Comparison of ENCODE assay signal across 25 mouse cellular contexts in the genomic region with DNA sequence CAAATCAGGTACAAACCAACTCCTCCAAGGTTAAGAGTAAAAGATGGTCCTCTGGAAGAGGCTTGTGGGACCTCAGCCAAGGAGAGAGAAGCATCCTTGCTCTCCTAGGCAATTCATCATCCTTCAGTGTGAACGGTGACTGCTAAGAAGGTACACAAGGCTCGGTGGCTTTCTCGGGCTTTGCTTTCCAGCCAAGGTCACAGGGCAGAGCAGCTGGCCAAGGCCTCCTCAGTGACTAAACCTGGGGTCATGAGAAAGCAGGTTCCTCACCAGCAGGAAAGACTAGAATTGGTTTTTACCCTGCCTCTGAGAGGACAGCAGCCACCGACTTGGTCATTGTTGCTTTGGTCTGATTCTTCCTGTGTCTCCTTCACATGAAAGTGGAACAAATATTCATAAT.
A peak's percentile ranks its signal among the peaks of the same experiment; 100 is the strongest.
DNase-seq lines count a peak whose midpoint lies in the region; ATAC-seq lines count a peak whose summit lies in the region.
"Had no signal": no experiment of that assay in that cellular context is flagged by ENCODE, and none has a peak within 500 bp of the region (broad histone marks: within the 10 kb centered on the region; RNA-seq: fewer than 3 reads in every experiment).

No protein-coding gene starts in this region.

- H3K27me3 ChIP-seq in midbrain, embryonic 11.5 days (ENCODE audit: control insufficient read depth, insufficient read depth, low read length), result no peaks in the 10 kb centered on the region
- H3K27me3 ChIP-seq in midbrain, embryonic 16.5 days (ENCODE audit: control insufficient read depth, insufficient read depth, low read depth, low read length), result no peaks in the 10 kb centered on the region
- no peaks in the 10 kb centered on the region for H3K27me3 ChIP-seq in embryonic facial prominence, embryonic 14.5 days (replicated peaks; ENCODE audit: control insufficient read depth, insufficient read depth, low read length)
- H3K27me3 ChIP-seq in forebrain, embryonic 15.5 days, result no peaks in the 10 kb centered on the region
- H3K27me3 ChIP-seq: CH12.LX; hindbrain, embryonic 12.5 days; limb, embryonic 15.5 days; liver, embryonic 13.5 days; neural tube, embryonic 15.5 days; stomach, embryonic 15.5 days had no signal

- no peak overlapping the region for H3K27ac ChIP-seq in midbrain, embryonic 11.5 days (ENCODE audit: low read depth, low read length)
- no peak overlapping the region for H3K27ac ChIP-seq in midbrain, embryonic 16.5 days (ENCODE audit: low read length)
- H3K27ac ChIP-seq in embryonic facial prominence, embryonic 14.5 days (replicated peaks; ENCODE audit: low read depth, low read length), result peak overlapping the region; percentile 52
- no peak overlapping the region for H3K27ac ChIP-seq in forebrain, embryonic 15.5 days (replicated peaks)
- H3K27ac ChIP-seq: forebrain, embryonic 10.5 days; hindbrain, embryonic 12.5 days; left cerebral cortex, adult 2 months; limb, embryonic 15.5 days; liver, embryonic 13.5 days; macrophage; neural tube, embryonic 15.5 days; stomach, embryonic 15.5 days had no signal

- H3K9ac ChIP-seq in midbrain, embryonic 11.5 days (ENCODE audit: low read length), result no peak overlapping the region
- no peak overlapping the region for H3K9ac ChIP-seq in midbrain, embryonic 16.5 days (ENCODE audit: low read depth, low read length)
- no peak overlapping the region for H3K9ac ChIP-seq in embryonic facial prominence, embryonic 14.5 days (ENCODE audit: low read depth, low read length)
- H3K9ac ChIP-seq in forebrain, embryonic 15.5 days (replicated peaks), result no peak overlapping the region
- H3K9ac ChIP-seq: hindbrain, embryonic 12.5 days; limb, embryonic 15.5 days; liver, embryonic 13.5 days; neural tube, embryonic 15.5 days; stomach, embryonic 15.5 days had no signal

- H3K4me1 ChIP-seq in midbrain, embryonic 11.5 days (ENCODE audit: control insufficient read depth, insufficient read depth, low read length), result no peaks in the 10 kb centered on the region
- H3K4me1 ChIP-seq in midbrain, embryonic 16.5 days (ENCODE audit: control insufficient read depth, insufficient read depth, low read length), result no peaks in the 10 kb centered on the region
- peaks cover 15% of the 10 kb centered on the region for H3K4me1 ChIP-seq in embryonic facial prominence, embryonic 14.5 days (ENCODE audit: control insufficient read depth, insufficient read depth, low read length)
- no peaks in the 10 kb centered on the region for H3K4me1 ChIP-seq in forebrain, embryonic 15.5 days
- H3K4me1 ChIP-seq: hindbrain, embryonic 12.5 days; liver, embryonic 13.5 days; neural tube, embryonic 15.5 days had no signal

- H3K36me3 ChIP-seq in midbrain, embryonic 11.5 days (ENCODE audit: control insufficient read depth, insufficient read depth, low read length), result no peaks in the 10 kb centered on the region
- H3K36me3 ChIP-seq in midbrain, embryonic 16.5 days (ENCODE audit: control insufficient read depth, insufficient read depth, low read length), result no peaks in the 10 kb centered on the region
- H3K36me3 ChIP-seq in embryonic facial prominence, embryonic 14.5 days (ENCODE audit: control insufficient read depth, insufficient read depth, low read length), result no peaks in the 10 kb centered on the region
- no peaks in the 10 kb centered on the region for H3K36me3 ChIP-seq in forebrain, embryonic 15.5 days
- H3K36me3 ChIP-seq: forebrain, embryonic 10.5 days; hindbrain, embryonic 12.5 days; limb, embryonic 15.5 days; liver, embryonic 13.5 days; neural tube, embryonic 15.5 days; stomach, embryonic 15.5 days had no signal

- no peaks in the 10 kb centered on the region for H3K9me3 ChIP-seq in midbrain, embryonic 11.5 days (ENCODE audit: control insufficient read depth, low read length)
- H3K9me3 ChIP-seq in midbrain, embryonic 16.5 days (replicated peaks; ENCODE audit: control insufficient read depth, low read length, poor library complexity, severe bottlenecking), result no peaks in the 10 kb centered on the region
- H3K9me3 ChIP-seq in embryonic facial prominence, embryonic 14.5 days (ENCODE audit: control insufficient read depth, low read length), result no peaks in the 10 kb centered on the region
- H3K9me3 ChIP-seq in forebrain, embryonic 15.5 days, result no peaks in the 10 kb centered on the region
- H3K9me3 ChIP-seq: forebrain, embryonic 10.5 days; hindbrain, embryonic 12.5 days; limb, embryonic 15.5 days; liver, embryonic 13.5 days; neural tube, embryonic 15.5 days; stomach, embryonic 15.5 days had no signal

- peak; percentile 69 for DNase-seq in midbrain, embryonic 11.5 days (ENCODE audit: low spot score, missing footprints)
- DNase-seq in adrenal gland, postnatal 36 days, result peak; percentile 58 to 62
- no peak for DNase-seq in embryonic facial prominence, embryonic 14.5 days (ENCODE audit: low spot score)
- no peak for DNase-seq in thymus, postnatal 36 days
- DNase-seq in thymus, postnatal 4 days, result no peak
- DNase-seq: cerebellum, adult 11 months; cerebellum, adult 9-10 months; cerebellum, postnatal 36 days; kidney, adult 9 months; liver, embryonic 13.5 days; retina, postnatal 1 day had no signal

- H3K4me3 ChIP-seq in midbrain, embryonic 11.5 days (ENCODE audit: low read depth, low read length), result no peak overlapping the region
- H3K4me3 ChIP-seq in midbrain, embryonic 16.5 days (ENCODE audit: low read depth, low read length), result no peak overlapping the region
- no peak overlapping the region for H3K4me3 ChIP-seq in embryonic facial prominence, embryonic 14.5 days (ENCODE audit: low read depth, low read length)
- H3K4me3 ChIP-seq in forebrain, embryonic 15.5 days, result no peak overlapping the region
- H3K4me3 ChIP-seq: forebrain, embryonic 10.5 days; hindbrain, embryonic 12.5 days; left cerebral cortex, adult 2 months; limb, embryonic 15.5 days; liver, embryonic 13.5 days; neural tube, embryonic 15.5 days; stomach, embryonic 15.5 days had no signal

- no peak overlapping the region for H3K4me2 ChIP-seq in midbrain, embryonic 11.5 days
- H3K4me2 ChIP-seq in midbrain, embryonic 16.5 days (ENCODE audit: low read length), result no peak overlapping the region
- peak overlapping the region; percentile 25; the same call in 1 of the 2 replicates for H3K4me2 ChIP-seq in embryonic facial prominence, embryonic 14.5 days (ENCODE audit: low read depth, low read length)
- no peak overlapping the region for H3K4me2 ChIP-seq in forebrain, embryonic 15.5 days (replicated peaks)
- H3K4me2 ChIP-seq: hindbrain, embryonic 12.5 days; limb, embryonic 15.5 days; liver, embryonic 13.5 days; neural tube, embryonic 15.5 days; stomach, embryonic 15.5 days had no signal

- WGBS in midbrain, embryonic 11.5 days, result 85% methylated on average over 4 of the region's 4 CpGs
- WGBS in midbrain, embryonic 16.5 days, result 86% methylated on average over 4 of the region's 4 CpGs
- 53% methylated on average over 4 of the region's 4 CpGs for WGBS in embryonic facial prominence, embryonic 14.5 days
- WGBS in forebrain, embryonic 15.5 days, result 89% methylated on average over 4 of the region's 4 CpGs

- no peak for ATAC-seq in midbrain, embryonic 11.5 days (ENCODE audit: low FRiP score)
- ATAC-seq in midbrain, embryonic 16.5 days, result no peak
- no peak for ATAC-seq in embryonic facial prominence, embryonic 14.5 days (ENCODE audit: low read depth)
- ATAC-seq in forebrain, embryonic 15.5 days (replicated peaks), result no peak
- ATAC-seq: activated CD4-positive, CD25-positive, alpha-beta regulatory T cell, adult 4 months; forebrain, embryonic 16.5 days; intestine, embryonic 16.5 days; lung, postnatal 0 days had no signal

Comparison
In these comparisons a context has a peak if more than half of its experiments do, and no peak if none do; other contexts are left out.
1. DNase-seq: peak in midbrain, embryonic 11.5 days (single experiment) and adrenal gland, postnatal 36 days (2 of 2); none in embryonic facial prominence, embryonic 14.5 days (single experiment), thymus, postnatal 36 days (0 of 2) and thymus, postnatal 4 days (single experiment).